Mouse (Mus musculus) liver, embryonic 12.5 days (tissue): ENCODE measurements around the gene 4930558C23Rik. TPM values are rescaled to one million over a fixed set of nuclear protein-coding genes. Genes with fewer than 3 reads are reported as not detected.
"Not testable (repeated sequence)": the region's sequence is repeated elsewhere in the genome, so short reads cannot be mapped to it uniquely, and the experiment has no call there.

Experiments used
- ATAC-seq: fragments of 200-750 bp; cut with Nextera tagmentation; 2 replicates; pipeline ENCODE4 v1.8.0; 2017; ENCODE audit warnings: moderate number of reproducible peaks, mild to moderate bottlenecking, moderate library complexity
- H3K27ac ChIP-seq: fragments of 300-500 bp; sonication (generic); 2 replicates; pipeline ENCODE4 v1.5.1; 2016; ENCODE audit warnings: mild to moderate bottlenecking
- H3K27me3 ChIP-seq: fragments of 300-500 bp; sonication (generic); replicated peaks from 2 replicates; pipeline ENCODE4 v1.6.1; 2016; ENCODE audit warnings: mild to moderate bottlenecking, moderate library complexity
- H3K36me3 ChIP-seq: fragments of 300-500 bp; sonication (generic); 2 replicates; pipeline ENCODE4 v1.6.1; 2016; ENCODE audit warnings: mild to moderate bottlenecking, moderate library complexity
- H3K4me1 ChIP-seq: fragments of 300-500 bp; sonication (generic); 2 replicates; pipeline ENCODE4 v1.6.1; 2016
- H3K4me2 ChIP-seq: fragments of 300-500 bp; sonication (generic); 2 replicates; pipeline ENCODE4 v1.6.1; 2016; ENCODE audit warnings: mild to moderate bottlenecking, moderate library complexity
- H3K4me3 ChIP-seq: fragments of 300-500 bp; sonication (generic); 2 replicates; pipeline ENCODE4 v1.5.1; 2016; ENCODE audit warnings: mild to moderate bottlenecking, moderate library complexity
- H3K9ac ChIP-seq: fragments of 300-500 bp; sonication (generic); 2 replicates; pipeline ENCODE4 v1.6.1; 2016; ENCODE audit warnings: mild to moderate bottlenecking, moderate library complexity
- H3K9me3 ChIP-seq: fragments of 300-500 bp; sonication (generic); replicated peaks from 2 replicates; pipeline ENCODE4 v1.6.1; 2016; ENCODE audit warnings: mild to moderate bottlenecking, moderate library complexity
- WGBS: fragments of 180-500 bp; shearing (Covaris S2); methylation state at CpG from one replicate; pipeline ENCODE4 v1.1.7; 2016; ENCODE audit not compliant: insufficient replicate concordance; 5-methylcytosine and 5-hydroxymethylcytosine counted together
- polyA plus RNA-seq: library from polyadenylated mRNA; unstranded; fragments of >200 nt; fragmentation: Nextera tagmentation; extraction: Ambion mirVana; gene quantifications from 2 replicates; pipeline ENCODE4 v1.2.1, GENCODE M21; 2016

The 4930558C23Rik gene
- polyA plus RNA-seq, 1 experiment from 2014 or later, result not detected

DNA sequence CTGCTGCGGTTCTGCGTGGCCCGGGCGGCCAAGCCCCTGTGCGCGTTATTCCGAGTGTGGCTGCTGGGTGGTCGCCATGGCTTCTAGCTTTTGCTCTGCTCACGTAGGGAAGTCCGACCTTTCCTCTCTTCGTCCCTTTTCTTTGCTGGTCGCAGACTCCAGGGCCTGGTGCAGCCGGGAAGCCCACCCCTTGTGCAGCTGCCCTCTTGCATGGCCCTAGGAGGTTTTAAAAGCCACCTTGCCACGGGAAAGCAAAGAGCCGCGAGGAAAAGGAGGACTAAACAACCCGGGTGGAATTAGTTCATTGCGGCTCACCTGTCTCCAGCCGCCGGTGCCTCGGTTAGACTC, 25.2 kb upstream of the 4930558C23Rik start:
- H3K27ac ChIP-seq, result not testable (repeated sequence)
- 13% methylated on average over 16 of the region's 21 CpGs for WGBS

DNA sequence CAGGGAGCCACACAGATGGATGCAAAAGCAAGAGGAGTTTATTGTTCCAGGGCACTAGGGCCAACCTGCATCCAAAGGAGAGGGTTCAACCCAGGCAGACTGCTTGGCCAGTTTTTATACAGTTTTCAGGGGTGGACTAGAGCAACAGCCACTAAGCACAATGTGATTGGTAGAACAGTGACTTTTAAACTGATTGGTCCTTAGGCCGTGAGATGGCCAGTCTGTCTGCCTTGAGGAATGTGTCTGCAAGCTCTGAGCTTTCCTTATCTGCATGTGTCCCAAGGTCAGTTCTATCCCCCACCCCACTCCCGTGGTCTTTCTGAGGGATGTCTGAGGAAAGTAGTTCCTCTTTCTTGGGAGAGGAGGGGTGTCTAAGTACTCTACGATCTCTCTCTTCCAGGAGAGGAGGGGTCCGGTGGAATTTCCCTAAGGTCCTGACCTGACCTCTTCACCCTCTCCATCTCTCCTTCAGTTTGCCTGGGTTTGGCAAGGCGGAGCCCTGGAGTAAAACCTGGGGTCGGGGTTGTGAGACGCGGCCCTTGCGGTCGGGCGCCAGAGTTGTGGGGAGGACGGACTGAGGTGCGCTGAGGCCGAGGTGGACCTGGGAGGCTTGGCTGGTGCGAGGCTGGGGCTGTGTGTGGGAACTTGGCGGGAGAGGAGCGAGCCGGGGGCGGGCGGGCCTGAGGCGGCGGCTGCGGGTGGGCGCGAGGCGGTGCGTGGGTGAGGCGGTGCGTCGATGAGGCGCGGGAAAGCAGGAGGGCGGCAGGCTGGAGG, 24.7 kb upstream of the 4930558C23Rik start:
- ATAC-seq, result peak; percentile 69
- Histone ChIP-seq H3K4me2 (peak overlapping the region; percentile 69), H3K4me3 (peak overlapping the region; percentile 40), H3K27me3 (peaks cover 11% of the 10 kb centered on the region), H3K9ac (peak overlapping the region; percentile 37; the same call in 1 of the 2 replicates)
- H3K4me1 ChIP-seq, H3K36me3 ChIP-seq, H3K9me3 ChIP-seq, H3K27ac ChIP-seq: not testable (repeated sequence)
- WGBS, result 13% methylated on average over 12 of the region's 33 CpGs

More for the DNA sequence above, 25.2 kb upstream of the 4930558C23Rik start:
- not testable (repeated sequence) for H3K9me3 ChIP-seq, ATAC-seq, H3K36me3 ChIP-seq, H3K4me1 ChIP-seq
- H3K4me2 ChIP-seq, result peak overlapping the region; percentile 69
- peak overlapping the region; percentile 37; the same call in 1 of the 2 replicates for H3K9ac ChIP-seq
- peak overlapping the region; percentile 40 for H3K4me3 ChIP-seq
- H3K27me3 ChIP-seq, result peaks cover 11% of the 10 kb centered on the region

- WGBS, result 84% methylated on average over 5 of the region's 5 CpGs
- H3K36me3 ChIP-seq, H3K9me3 ChIP-seq, H3K9ac ChIP-seq, H3K4me2 ChIP-seq, H3K27ac ChIP-seq, H3K4me3 ChIP-seq, ATAC-seq, H3K4me1 ChIP-seq: not testable (repeated sequence)
- peaks cover 11% of the 10 kb centered on the region for H3K27me3 ChIP-seq
These were observed 23.8 kb upstream of the 4930558C23Rik start for GRCm38 (mm10) chr3:95426476-95426875.

- H3K4me1 ChIP-seq, result no peaks in the 10 kb centered on the region
- H3K4me3 ChIP-seq, result no peak overlapping the region
- H3K27ac ChIP-seq, result no peak overlapping the region
- no peak for ATAC-seq
- H3K27me3 ChIP-seq, result no peaks in the 10 kb centered on the region
- H3K9me3 ChIP-seq, result peaks cover 27% of the 10 kb centered on the region
- H3K9ac ChIP-seq, result no peak overlapping the region
- H3K4me2 ChIP-seq, result no peak overlapping the region
- no peaks in the 10 kb centered on the region for H3K36me3 ChIP-seq
- 70% methylated on average over 6 of the region's 6 CpGs for WGBS
These were observed 15.2 kb upstream of the 4930558C23Rik start for GRCm38 (mm10) chr3:95417866-95418265.

GRCm38 (mm10) chr3:95412268-95412667, 9.6 kb upstream of the 4930558C23Rik start:
- no peak for ATAC-seq

GRCm38 (mm10) chr3:95408852-95409251, 6.2 kb upstream of the 4930558C23Rik start:
- Histone ChIP-seq H3K9ac (no peak overlapping the region), H3K4me3 (no peak overlapping the region), H3K36me3 (no peaks in the 10 kb centered on the region), H3K27me3 (no peaks in the 10 kb centered on the region; the same call in 1 of the 2 replicates), H3K4me2 (no peak overlapping the region), H3K4me1 (no peaks in the 10 kb centered on the region), H3K27ac (no peak overlapping the region), H3K9me3 (no peaks in the 10 kb centered on the region)
- 80% methylated on average over 2 of the region's 2 CpGs for WGBS
- no peak for ATAC-seq

More at GRCm38 (mm10) chr3:95412268-95412667, 9.6 kb upstream of the 4930558C23Rik start:
- Histone ChIP-seq H3K4me1 (no peaks in the 10 kb centered on the region), H3K36me3 (no peaks in the 10 kb centered on the region), H3K4me3 (no peak overlapping the region), H3K27me3 (no peaks in the 10 kb centered on the region; the same call in 1 of the 2 replicates), H3K27ac (no peak overlapping the region), H3K9me3 (peaks cover 5% of the 10 kb centered on the region; the same call in 1 of the 2 replicates), H3K4me2 (no peak overlapping the region), H3K9ac (no peak overlapping the region)
- 58% methylated on average over 1 of the region's 1 CpGs for whole genome bisulfite sequencing

- Histone ChIP-seq H3K4me2 (no peak overlapping the region), H3K36me3 (no peaks in the 10 kb centered on the region), H3K27me3 (no peaks in the 10 kb centered on the region; the same call in 1 of the 2 replicates), H3K9me3 (no peaks in the 10 kb centered on the region), H3K9ac (no peak overlapping the region), H3K4me1 (no peaks in the 10 kb centered on the region), H3K27ac (no peak overlapping the region), H3K4me3 (no peak overlapping the region)
- no peak for ATAC-seq
- 47% methylated on average over 1 of the region's 1 CpGs for WGBS
These were observed 5.1 kb upstream of the 4930558C23Rik start for GRCm38 (mm10) chr3:95407728-95408127.

DNA sequence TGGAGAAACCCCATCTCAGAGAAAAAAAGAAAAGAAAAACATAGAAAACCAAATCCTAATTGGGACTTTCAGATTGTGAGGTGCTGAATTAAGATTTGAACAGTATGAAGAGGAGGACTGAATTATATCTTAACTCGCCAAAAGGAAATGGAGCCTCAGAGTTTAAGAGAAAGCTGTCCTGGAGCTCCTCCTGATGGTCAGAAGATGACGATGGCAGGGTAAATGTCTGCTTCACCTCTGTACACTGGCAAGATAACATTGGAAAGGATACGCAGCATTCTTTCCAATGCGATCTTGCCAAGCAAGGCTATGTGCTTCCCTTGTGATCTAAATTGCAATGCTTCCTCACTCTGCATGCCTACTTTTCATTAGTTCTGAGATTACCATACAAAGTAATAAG, 8.3 kb downstream of the 4930558C23Rik start:
- 71% methylated on average over 4 of the region's 4 CpGs for WGBS
- Histone ChIP-seq H3K9ac (no peak overlapping the region), H3K4me3 (no peak overlapping the region), H3K27me3 (no peaks in the 10 kb centered on the region), H3K9me3 (peaks cover 5% of the 10 kb centered on the region), H3K27ac (no peak overlapping the region), H3K4me2 (no peak overlapping the region), H3K4me1 (no peaks in the 10 kb centered on the region), H3K36me3 (no peaks in the 10 kb centered on the region)
- no peak for ATAC-seq

- no peaks in the 10 kb centered on the region for H3K4me1 ChIP-seq
- H3K4me2 ChIP-seq, result no peak overlapping the region
- no peaks in the 10 kb centered on the region for H3K9me3 ChIP-seq
- no peak overlapping the region for H3K27ac ChIP-seq
- ATAC-seq, result no peak
- no peak overlapping the region for H3K9ac ChIP-seq
- no peak overlapping the region for H3K4me3 ChIP-seq
- 44% methylated on average over 5 of the region's 5 CpGs for WGBS
- H3K36me3 ChIP-seq, result no peaks in the 10 kb centered on the region
- H3K27me3 ChIP-seq, result no peaks in the 10 kb centered on the region
These were observed 17.1 kb downstream of the 4930558C23Rik start for GRCm38 (mm10) chr3:95385401-95386075.

DNA sequence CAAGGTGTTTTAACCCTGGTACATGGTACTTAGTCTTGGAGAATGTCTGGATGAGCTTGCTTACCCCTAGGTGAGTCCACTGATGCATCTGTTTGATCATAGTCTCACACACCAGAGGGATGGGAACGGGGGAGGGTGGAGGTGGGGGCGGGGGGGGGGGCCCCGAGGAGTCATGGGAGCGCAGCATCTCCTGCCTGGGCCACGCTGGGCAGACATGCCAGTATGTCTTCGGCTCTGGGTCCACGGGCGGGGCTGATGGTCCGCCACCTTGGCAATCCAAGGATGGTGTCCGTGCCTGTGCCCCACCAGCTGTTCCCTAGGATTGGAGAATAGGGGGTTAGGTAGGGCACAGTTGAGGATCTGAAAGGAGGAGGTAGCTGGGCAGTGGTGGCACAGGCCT, 29.4 kb downstream of the 4930558C23Rik start:
- Histone ChIP-seq H3K9ac (no peak overlapping the region), H3K36me3 (no peaks in the 10 kb centered on the region), H3K4me2 (no peak overlapping the region), H3K4me3 (no peak overlapping the region), H3K27me3 (no peaks in the 10 kb centered on the region), H3K9me3 (peaks cover 20% of the 10 kb centered on the region), H3K4me1 (no peaks in the 10 kb centered on the region), H3K27ac (no peak overlapping the region)
- ATAC-seq, result no peak
- 80% methylated on average over 10 of the region's 10 CpGs for WGBS

DNA sequence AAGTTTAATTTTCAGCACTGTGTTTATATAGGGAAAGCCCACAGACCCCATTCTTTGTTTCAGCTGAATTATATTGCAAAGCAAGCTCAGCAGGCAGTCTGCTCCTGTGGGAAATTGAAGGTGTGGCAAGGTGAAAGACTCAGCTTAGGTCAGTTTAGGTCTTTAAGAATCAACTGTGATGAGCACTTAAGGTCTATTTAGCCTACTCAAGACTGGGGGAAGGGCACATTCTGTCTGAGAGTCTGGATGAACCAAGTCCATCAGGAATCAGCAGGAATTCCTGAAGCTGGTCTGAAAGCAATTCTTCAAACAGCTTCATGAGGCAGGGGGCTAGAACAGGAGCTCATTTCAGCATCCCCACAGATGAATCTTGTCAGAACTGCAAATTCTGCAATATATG, 32.5 kb downstream of the 4930558C23Rik start:
- H3K4me2 ChIP-seq, result no peak overlapping the region
- no peak overlapping the region for H3K27ac ChIP-seq
- no peak overlapping the region for H3K9ac ChIP-seq
- no peak for ATAC-seq
- H3K27me3 ChIP-seq, result no peaks in the 10 kb centered on the region
- H3K9me3 ChIP-seq, result no peaks in the 10 kb centered on the region
- H3K4me3 ChIP-seq, result no peak overlapping the region
- H3K36me3 ChIP-seq, result no peaks in the 10 kb centered on the region
- H3K4me1 ChIP-seq, result no peaks in the 10 kb centered on the region

DNA sequence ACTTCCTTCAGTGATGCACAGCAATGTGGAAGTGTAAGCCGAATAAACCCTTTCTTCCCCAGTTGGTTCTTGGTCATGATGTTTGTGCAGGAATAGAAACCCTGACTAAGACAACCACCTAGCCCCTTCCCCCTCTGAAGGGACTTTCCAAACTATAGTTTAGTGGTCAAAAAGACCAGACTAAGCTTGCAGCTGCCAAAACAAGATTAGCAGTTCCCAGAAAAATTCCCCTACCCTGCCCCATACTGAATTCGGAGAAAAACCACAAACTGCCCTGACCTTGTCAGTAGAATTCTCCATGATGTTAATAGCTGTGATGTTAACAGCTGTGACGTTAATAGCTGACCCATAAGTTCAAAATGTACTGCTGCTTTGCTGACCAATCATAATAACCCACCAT, 42.4 kb downstream of the 4930558C23Rik start:
- peak overlapping the region; percentile 37 for H3K4me2 ChIP-seq
- H3K36me3 ChIP-seq, ATAC-seq, H3K9me3 ChIP-seq, H3K4me3 ChIP-seq, H3K27me3 ChIP-seq: not testable (repeated sequence)
- WGBS, result 49% methylated on average over 3 of the region's 3 CpGs
- peak overlapping the region; percentile 31; the same call in 1 of the 2 replicates for H3K9ac ChIP-seq
- H3K27ac ChIP-seq, result peak overlapping the region; percentile 68
- H3K4me1 ChIP-seq, result peaks cover 33% of the 10 kb centered on the region
